Mouse (Mus musculus): ENCODE measurements around the gene Cabs1. TPM values are rescaled to one million over a fixed set of nuclear protein-coding genes. Genes with fewer than 3 reads are reported as not detected.

Gene Cabs1
- polyA plus RNA-seq (2012; rRNA removed) = not detected in 2 replicates

GRCm38 (mm10) chr5:87979139-87979538 lies at the start of gene Cabs1:
Cabs1 (plus strand) TSS chr5:87979439.
- no peak for DNase-seq (ENCODE audit: low spot score)

- DNase-seq (ENCODE audit: low spot score) = no peak
Observed at GRCm38 (mm10) chr5:87931603-87932002, 47.6 kb upstream of the Cabs1 start.

- no peak for DNase-seq (ENCODE audit: low spot score)
Observed at GRCm38 (mm10) chr5:87940752-87941151, 38.5 kb upstream of the Cabs1 start.

- DNase-seq (ENCODE audit: low spot score) = no peak
Observed at GRCm38 (mm10) chr5:87942515-87942914, 36.7 kb upstream of the Cabs1 start.

- DNase-seq (ENCODE audit: low spot score) = no peak
Observed at GRCm38 (mm10) chr5:87951836-87952235, 27.4 kb upstream of the Cabs1 start.

- DNase-seq (ENCODE audit: low spot score) = no peak
Observed at GRCm38 (mm10) chr5:87969201-87969600, 10.0 kb upstream of the Cabs1 start, which contains the start of the genes 2310003L06Rik and Gm28434. 2310003L06Rik (plus strand) TSS chr5:87969459. Gm28434 (plus strand) TSS chr5:87969517.

- no peak for DNase-seq (ENCODE audit: low spot score)
Observed at GRCm38 (mm10) chr5:87982468-87983214, 3.4 kb downstream of the Cabs1 start.

GRCm38 (mm10) chr5:88002249-88002648 lies 23.0 kb downstream of the Cabs1 start, which contains the start of gene Smr3a:
Smr3a (plus strand) TSS chr5:88002549.
- DNase-seq (ENCODE audit: low spot score) = no peak

GRCm38 (mm10) chr5:88005241-88005640 lies 26.0 kb downstream of the Cabs1 start:
- DNase-seq (ENCODE audit: low spot score) = no peak

Other genes with a start within 250 kb of the Cabs1 start
- gene Csn1s2a, start 204.9 kb upstream of the Cabs1 start, polyA plus RNA-seq (2012; rRNA removed) = not detected in 2 replicates
- gene Csn1s2b, start 171.4 kb upstream of the Cabs1 start, polyA plus RNA-seq (2012; rRNA removed) = not detected in 2 replicates
- gene Prr27, start 153.8 kb upstream of the Cabs1 start, polyA plus RNA-seq (2012; rRNA removed) = not detected in 2 replicates
- gene Odam, start 94.4 kb upstream of the Cabs1 start, polyA plus RNA-seq (2012; rRNA removed) = 0.10 TPM in 1 of 2 replicates, not detected in the other
- not detected in 2 replicates for gene Csn3, start 53.9 kb upstream of the Cabs1 start, polyA plus RNA-seq (2012; rRNA removed)
- gene 2310003L06Rik, start 10.0 kb upstream of the Cabs1 start, polyA plus RNA-seq (2012; rRNA removed) = not detected in 2 replicates
- gene Gm28434, start 9.9 kb upstream of the Cabs1 start, polyA plus RNA-seq (2012; rRNA removed) = not detected in 2 replicates
- not detected in 2 replicates for gene Smr3a, start 23.1 kb downstream of the Cabs1 start, polyA plus RNA-seq (2012; rRNA removed)
- gene Smr2, start 107.1 kb downstream of the Cabs1 start, polyA plus RNA-seq (2012; rRNA removed) = not detected in 2 replicates
- gene Gm11116, start 132.1 kb downstream of the Cabs1 start, polyA plus RNA-seq (2012; rRNA removed) = not detected in 2 replicates
- gene Gm11115, start 174.7 kb downstream of the Cabs1 start, polyA plus RNA-seq (2012; rRNA removed) = not detected in 2 replicates